Comparison of ENCODE assay signal across 8 mouse cellular contexts in genomic region chr13:100892204-100892603, GRCm38 (mm10). TPM values are rescaled to one million over a fixed set of nuclear protein-coding genes. Genes with fewer than 3 reads are reported as not detected.
DNase-seq lines count a peak whose midpoint lies in the region; ATAC-seq and TF ChIP-seq lines count a peak whose summit lies in the region.

No protein-coding gene starts in this region.

- H3K27ac ChIP-seq in hindbrain, postnatal 0 days, result peak overlapping the region; percentile 65; the same call in 1 of the 2 replicates
- no peak overlapping the region for H3K27ac ChIP-seq in midbrain, embryonic 10.5 days (replicated peaks)

- TF ChIP-seq CTCF in hindbrain, postnatal 0 days (IDR thresholded peaks at IDR 0.05; ENCODE audit: low read depth), result peak; percentile 99

- H3K4me1 ChIP-seq in hindbrain, postnatal 0 days (ENCODE audit: insufficient read depth, low read length), result no peaks in the 10 kb centered on the region
- H3K4me1 ChIP-seq in midbrain, embryonic 10.5 days, result no peaks in the 10 kb centered on the region

- no peaks in the 10 kb centered on the region for H3K36me3 ChIP-seq in hindbrain, postnatal 0 days (ENCODE audit: insufficient read depth, low read length)
- no peaks in the 10 kb centered on the region for H3K36me3 ChIP-seq in midbrain, embryonic 10.5 days

- H3K9ac ChIP-seq in hindbrain, postnatal 0 days (replicated peaks; ENCODE audit: low read length), result no peak overlapping the region; the same call in 1 of the 2 replicates

- H3K4me3 ChIP-seq in hindbrain, postnatal 0 days (ENCODE audit: low read length), result no peak overlapping the region
- H3K4me3 ChIP-seq in midbrain, embryonic 10.5 days, result no peak overlapping the region

- H3K4me2 ChIP-seq in hindbrain, postnatal 0 days (ENCODE audit: low read depth, low read length), result peak overlapping the region; percentile 29

- no peaks in the 10 kb centered on the region for H3K27me3 ChIP-seq in hindbrain, postnatal 0 days (ENCODE audit: insufficient read depth, low read length)
- no peaks in the 10 kb centered on the region for H3K27me3 ChIP-seq in midbrain, embryonic 10.5 days (ENCODE audit: low read depth, poor library complexity, severe bottlenecking)

- peak; percentile 64 for DNase-seq in R1 (ENCODE audit: low read depth, low spot score)
- peak; percentile 67 for DNase-seq in cerebellum, adult 8-10 months
- DNase-seq in frontal cortex, adult 2 months (ENCODE audit: extremely low spot score in 1 of 2, low spot score in 1 of 2), result peak; percentile 76 to 94
- peak; percentile 86 for DNase-seq in hindbrain, postnatal 0 days (ENCODE audit: low spot score)
- peak; percentile 79 to 89 for DNase-seq in left cerebral cortex, adult 8-10 months (ENCODE audit: low spot score in 2 of 2)
- peak; percentile 69 for DNase-seq in midbrain, embryonic 10.5 days (ENCODE audit: low spot score)
- DNase-seq in right cerebral cortex, postnatal 4 days, result peak; percentile 89

- no peaks in the 10 kb centered on the region for H3K9me3 ChIP-seq in hindbrain, postnatal 0 days (ENCODE audit: low read length)
- no peaks in the 10 kb centered on the region for H3K9me3 ChIP-seq in midbrain, embryonic 10.5 days (replicated peaks)

- WGBS in hindbrain, postnatal 0 days, result 18% methylated on average over 13 of the region's 13 CpGs
- WGBS in midbrain, embryonic 10.5 days, result 25% methylated on average over 13 of the region's 13 CpGs

- ATAC-seq in hindbrain, postnatal 0 days, result peak; percentile 56; the same call in 1 of the 2 replicates
- ATAC-seq in erythroid progenitor cell, adult 5-6 weeks (replicated peaks; ENCODE audit: low FRiP score, poor library complexity, severe bottlenecking), result no peak; the same call in 1 of the 2 replicates

RNA-seq across cellular contexts. Expression of gene Slc30a5, which starts 59.0 kb away (rescaled TPM):
- polyA plus RNA-seq in frontal cortex, adult 2 months (2012; rRNA removed), result 42.0 and 43.4 TPM in 2 replicates
- 41.3 and 41.7 TPM in 2 replicates for total RNA-seq in hindbrain, postnatal 0 days (2014; rRNA removed)
- polyA plus RNA-seq in hindbrain, postnatal 0 days (2015; fragmentation: Nextera tagmentation; extraction: Ambion mirVana), result 24.4 and 26.3 TPM in 2 replicates
- 10 to 100 TPM; 38.9 to 45.2 (median 41.4) TPM for total RNA-seq in left cerebral cortex, adult 8-10 months (2022)
- polyA plus RNA-seq in midbrain, embryonic 10.5 days (2016; fragmentation: Nextera tagmentation; extraction: Ambion mirVana), result 34.9 and 35.6 TPM in 2 replicates
- total RNA-seq in erythroid progenitor cell, adult 5-6 weeks (2015; ENCODE audit: low replicate concordance), result 46.1 and 53.0 TPM in 2 replicates
- 33.9 and 47.9 TPM in 2 replicates for total RNA-seq in erythroid progenitor cell, adult 5-6 weeks (2017; ENCODE audit: low replicate concordance)
